Comparison of ENCODE assay signal across 7 mouse cellular contexts in the genomic region with DNA sequence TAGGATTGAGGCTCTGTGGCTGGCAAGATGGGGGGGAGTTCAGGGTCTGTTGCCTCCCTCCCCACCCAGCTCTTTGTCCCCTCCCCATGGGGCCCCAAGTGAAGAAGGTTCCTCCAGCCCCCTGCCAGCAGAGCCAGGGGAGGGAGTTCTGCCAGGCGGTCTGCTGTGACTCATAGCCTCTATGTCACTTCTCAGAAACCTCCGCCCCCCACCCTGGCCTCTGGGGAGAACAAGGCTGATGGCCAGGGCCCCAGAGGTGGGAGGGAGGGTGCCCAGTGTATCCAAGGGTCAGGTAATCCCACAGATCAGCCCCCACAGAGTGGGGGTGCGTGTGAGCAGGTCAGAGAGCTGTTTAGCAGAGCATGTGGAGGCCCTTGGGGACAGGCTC. TPM values are rescaled to one million over a fixed set of nuclear protein-coding genes. Genes with fewer than 3 reads are reported as not detected.
DNase-seq lines count a peak whose midpoint lies in the region; ATAC-seq lines count a peak whose summit lies in the region.

No protein-coding gene starts in this region.

- no peak for ATAC-seq in heart, embryonic 14.5 days (ENCODE audit: insufficient number of reproducible peaks, insufficient read depth, low FRiP score, low read depth)
- ATAC-seq in midbrain, embryonic 14.5 days (ENCODE audit: low FRiP score, low TSS enrichment): no peak

- peaks cover 79% of the 10 kb centered on the region for H3K36me3 ChIP-seq in heart, embryonic 14.5 days (ENCODE audit: control insufficient read depth, insufficient read depth, low read length)
- peaks cover 69% of the 10 kb centered on the region for H3K36me3 ChIP-seq in midbrain, embryonic 14.5 days (ENCODE audit: control insufficient read depth, insufficient read depth, low read length)

- H3K27ac ChIP-seq in heart, embryonic 14.5 days (replicated peaks in 1 of 2; ENCODE audit: control insufficient read depth in 1 of 2, insufficient read depth in 1 of 2, low read depth in 2 of 2, low read length in 2 of 2): peak overlapping the region; percentile 98 to 99
- H3K27ac ChIP-seq in midbrain, embryonic 14.5 days (replicated peaks; ENCODE audit: low read depth, low read length): peak overlapping the region; percentile 100

- peak overlapping the region; percentile 99 for H3K9ac ChIP-seq in heart, embryonic 14.5 days (ENCODE audit: low read length)
- peak overlapping the region; percentile 100 for H3K9ac ChIP-seq in midbrain, embryonic 14.5 days (replicated peaks; ENCODE audit: low read length)

- H3K4me3 ChIP-seq in heart, embryonic 14.5 days (ENCODE audit: control insufficient read depth in 1 of 2, insufficient read depth in 1 of 2, low read depth in 1 of 2, low read length in 2 of 2): peak overlapping the region; percentile 74 to 85
- peak overlapping the region; percentile 99 for H3K4me3 ChIP-seq in midbrain, embryonic 14.5 days (replicated peaks; ENCODE audit: low read depth, low read length)

- H3K9me3 ChIP-seq in heart, embryonic 14.5 days (ENCODE audit: control insufficient read depth, low read length): no peaks in the 10 kb centered on the region
- H3K9me3 ChIP-seq in midbrain, embryonic 14.5 days (ENCODE audit: control insufficient read depth, low read length): no peaks in the 10 kb centered on the region

- peak overlapping the region; percentile 77 for H3K4me2 ChIP-seq in heart, embryonic 14.5 days (ENCODE audit: low read length)
- H3K4me2 ChIP-seq in midbrain, embryonic 14.5 days (ENCODE audit: low read length): peak overlapping the region; percentile 98

- peaks cover 21 to 56% of the 10 kb centered on the region in 2 experiments for H3K4me1 ChIP-seq in heart, embryonic 14.5 days (ENCODE audit: control insufficient read depth in 2 of 2, insufficient read depth in 2 of 2, low read length in 2 of 2)
- peaks cover 32% of the 10 kb centered on the region for H3K4me1 ChIP-seq in midbrain, embryonic 14.5 days (ENCODE audit: control insufficient read depth, insufficient read depth, low read length)

- intact Hi-C loops in gastrocnemius, postnatal 36 days (cut with DNase I): no loop called here

- DNase-seq in right cerebral cortex, adult 2 months (ENCODE audit: low spot score in 2 of 2): peak; percentile 26 to 27
- DNase-seq in right cerebral cortex, postnatal 14 days: no peak
- DNase-seq in adrenal gland, postnatal 14 days: peak; percentile 91
- DNase-seq in kidney, postnatal 14 days: peak; percentile 89
- DNase-seq in midbrain, embryonic 14.5 days: no peak
- DNase-seq in gastrocnemius, postnatal 36 days: no peak

- 27% methylated on average over 3 of the region's 3 CpGs for WGBS in heart, embryonic 14.5 days
- whole genome bisulfite sequencing in midbrain, embryonic 14.5 days: 21% methylated on average over 3 of the region's 3 CpGs

- H3K27me3 ChIP-seq in heart, embryonic 14.5 days (ENCODE audit: control insufficient read depth, insufficient read depth, low read length): no peaks in the 10 kb centered on the region
- no peaks in the 10 kb centered on the region for H3K27me3 ChIP-seq in midbrain, embryonic 14.5 days (ENCODE audit: control insufficient read depth, insufficient read depth, low read length)

RNA-seq across cellular contexts. Expression of gene Midn, which starts 4.8 kb away (rescaled TPM):
- total RNA-seq in adrenal gland, postnatal 14 days (2021): 114 and 140 TPM in 2 replicates
- 21.2 and 25.8 TPM in 2 replicates for polyA plus RNA-seq in heart, embryonic 14.5 days (2014; fragmentation: Nextera tagmentation; extraction: Ambion mirVana)
- 62.6 and 65.6 TPM in 2 replicates for polyA plus RNA-seq in midbrain, embryonic 14.5 days (2014; fragmentation: Nextera tagmentation; extraction: Ambion mirVana)
- 10 to 100 TPM; 37.6 to 49.3 TPM for total RNA-seq in gastrocnemius, postnatal 36 days (2021)

RNA-seq across cellular contexts. Expression of gene Cbarp, which starts 12.2 kb away (rescaled TPM):
- 69.9 and 137 TPM in 2 replicates for total RNA-seq in adrenal gland, postnatal 14 days (2021)
- 1.6 and 2.6 TPM in 2 replicates for polyA plus RNA-seq in heart, embryonic 14.5 days (2014; fragmentation: Nextera tagmentation; extraction: Ambion mirVana)
- 78.9 and 101 TPM in 2 replicates for polyA plus RNA-seq in midbrain, embryonic 14.5 days (2014; fragmentation: Nextera tagmentation; extraction: Ambion mirVana)
- 1 to 10 TPM; 1.4 to 2.1 TPM for total RNA-seq in gastrocnemius, postnatal 36 days (2021)

RNA-seq across cellular contexts. Expression of gene Cirbp, which starts 12.9 kb away (rescaled TPM):
- 67.6 and 106 TPM in 2 replicates for total RNA-seq in adrenal gland, postnatal 14 days (2021)
- 79.4 and 80.7 TPM in 2 replicates for polyA plus RNA-seq in heart, embryonic 14.5 days (2014; fragmentation: Nextera tagmentation; extraction: Ambion mirVana)
- 295 and 421 TPM in 2 replicates for polyA plus RNA-seq in midbrain, embryonic 14.5 days (2014; fragmentation: Nextera tagmentation; extraction: Ambion mirVana)
- 10 to 100 TPM; 22.6 to 28.3 TPM for total RNA-seq in gastrocnemius, postnatal 36 days (2021)

RNA-seq across cellular contexts. Expression of gene Atp5d, which starts 14.4 kb away (rescaled TPM):
- total RNA-seq in adrenal gland, postnatal 14 days (2021): 920 and 980 TPM in 2 replicates
- polyA plus RNA-seq in heart, embryonic 14.5 days (2014; fragmentation: Nextera tagmentation; extraction: Ambion mirVana): 988 and 1,015 TPM in 2 replicates
- 407 and 480 TPM in 2 replicates for polyA plus RNA-seq in midbrain, embryonic 14.5 days (2014; fragmentation: Nextera tagmentation; extraction: Ambion mirVana)
- total RNA-seq in gastrocnemius, postnatal 36 days (2021): 100 to 1,000 TPM; 600 to 616 TPM

RNA-seq across cellular contexts. Expression of gene 1600002K03Rik, which starts 19.9 kb away (rescaled TPM):
- total RNA-seq in adrenal gland, postnatal 14 days (2021): 8.6 and 9.5 TPM in 2 replicates
- 7.7 and 11.1 TPM in 2 replicates for polyA plus RNA-seq in heart, embryonic 14.5 days (2014; fragmentation: Nextera tagmentation; extraction: Ambion mirVana)
- 5.7 and 9.9 TPM in 2 replicates for polyA plus RNA-seq in midbrain, embryonic 14.5 days (2014; fragmentation: Nextera tagmentation; extraction: Ambion mirVana)
- 1 to 10 TPM; 4.7 to 5.1 TPM for total RNA-seq in gastrocnemius, postnatal 36 days (2021)

Comparison
In these comparisons a context has a peak if more than half of its experiments do, and no peak if none do; other contexts are left out.
1. DNase-seq: peak in right cerebral cortex, adult 2 months (2 of 2), adrenal gland, postnatal 14 days (single experiment) and kidney, postnatal 14 days (single experiment); none in right cerebral cortex, postnatal 14 days (single experiment), midbrain, embryonic 14.5 days (single experiment) and gastrocnemius, postnatal 36 days (0 of 2).
2. RNA of gene Cbarp, which starts 12.2 kb away (total RNA-seq): 69.9 to 137 TPM in adrenal gland, postnatal 14 days; 1.4 to 2.1 TPM in gastrocnemius, postnatal 36 days; every median in the first group is over 10 times any median in the second.